Mouse (Mus musculus) adipose tissue, adult 10 weeks (tissue): ENCODE measurements around the gene Pik3r3. TPM values are rescaled to one million over a fixed set of nuclear protein-coding genes. Genes with fewer than 3 reads are reported as not detected.

ENCODE experiments used
- polyA plus RNA-seq: library from polyadenylated mRNA; stranded (reverse); fragments of 350-450 nt; fragmentation: Illumina TruSeq; extraction: RNeasy Lipid Tissue Mini Kit (QIAGEN cat#74804); gene quantifications from one replicate; pipeline ENCODE4 v1.2.3, GENCODE M21; 2014; ENCODE audit warnings: low read depth, low replicate concordance

The Pik3r3 gene
- polyA plus RNA-seq, result 19.1 TPM

DNA sequence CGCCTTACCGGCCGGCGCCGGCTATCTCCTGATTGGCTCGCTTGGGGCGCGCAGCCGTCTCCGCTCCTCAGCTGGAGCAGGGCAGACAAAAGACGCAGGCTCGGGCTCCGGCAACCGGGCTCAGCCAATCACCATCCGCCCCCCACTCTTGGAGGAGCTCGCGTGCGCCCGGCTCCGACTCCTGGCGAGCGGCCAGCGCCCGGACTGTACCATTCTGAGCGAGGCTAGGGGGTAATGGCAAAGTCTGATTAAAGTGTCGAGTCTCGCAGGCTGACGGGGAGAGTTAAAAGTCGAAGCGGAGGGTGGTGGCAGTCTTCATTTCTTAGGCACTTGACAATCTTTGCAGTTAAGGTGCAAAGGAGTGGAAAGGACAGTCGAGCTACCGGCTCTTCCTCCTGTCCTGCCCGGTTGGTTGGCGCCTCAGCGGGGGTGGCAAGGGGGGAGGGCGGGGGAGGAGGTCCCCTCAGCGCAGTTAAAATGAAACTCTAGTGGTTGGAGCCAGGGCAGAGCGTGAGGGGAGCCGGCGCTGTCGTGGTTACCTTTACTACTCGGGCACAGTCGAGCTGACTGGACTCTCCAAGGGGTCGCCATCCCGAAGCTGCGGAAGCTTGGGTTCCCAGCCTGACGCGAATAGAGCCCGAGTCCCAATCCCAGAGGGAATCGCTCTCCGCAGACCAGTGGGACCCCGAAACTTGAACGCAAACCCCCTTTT, at the start of gene Pik3r3:
Gene Pik3r3 (plus strand): TSS at position 479 of the 712 bp plus-strand sequence.

GRCm38 (mm10) chr4:116173072-116173471, 48.3 kb upstream of the Pik3r3 start, which contains the start of the genes 1700042G07Rik and Gm49337:
Gene 1700042G07Rik, plus strand, starts transcription at chr4:116173372.
Gene Gm49337, plus strand, starts transcription at chr4:116173384.

Other genes with a start within 250 kb of the Pik3r3 start
- 40.8 TPM for gene Faah, start 203.7 kb upstream of the Pik3r3 start, polyA plus RNA-seq
- 15.4 TPM for gene Nsun4, start 167.7 kb upstream of the Pik3r3 start, polyA plus RNA-seq
- gene Uqcrh, start 146.5 kb upstream of the Pik3r3 start, polyA plus RNA-seq, result 654 TPM
- gene Lrrc41, start 146.3 kb upstream of the Pik3r3 start, polyA plus RNA-seq, result 37.3 TPM
- 1.1 TPM for gene Rad54l, start 97.9 kb upstream of the Pik3r3 start, polyA plus RNA-seq
- 54.4 TPM for gene Pomgnt1, start 97.8 kb upstream of the Pik3r3 start, polyA plus RNA-seq
- gene Lurap1, start 70.3 kb upstream of the Pik3r3 start, polyA plus RNA-seq, result 4.2 TPM
- 41.6 TPM for gene Tspan1, start 54.0 kb upstream of the Pik3r3 start, polyA plus RNA-seq
- gene 1700042G07Rik, start 48.2 kb upstream of the Pik3r3 start, polyA plus RNA-seq, result 20.7 TPM
- gene Gm49337, start 48.2 kb upstream of the Pik3r3 start, polyA plus RNA-seq, result not detected
- gene Mast2, start 242.6 kb downstream of the Pik3r3 start, polyA plus RNA-seq, result 24.1 TPM